Mouse (Mus musculus) CH12.LX (cell line): ENCODE data around the gene Cdkl4.

Experiments
- CTCF ChIP-seq, 2 experiments: IDR thresholded peaks in 1 of 2; conservative IDR thresholded peaks in 1 of 2; 2 replicates each; pipeline ENCODE4 v1.5.1; 2011 to 2012; ENCODE audit warnings: low read depth in 2 of 2, low read length in 2 of 2, improper control_type of control experiment in 1 of 2, inconsistent platforms in 1 of 2, mild to moderate bottlenecking in 1 of 2, moderate library complexity in 1 of 2
- EP300 ChIP-seq: IDR thresholded peaks from 2 replicates; pipeline ENCODE4 v1.6.1; 2011; ENCODE audit warnings: low read length, improper control_type of control experiment
- POLR2AphosphoS2 ChIP-seq: IDR thresholded peaks from 2 replicates; pipeline ENCODE4 v1.6.1; 2011; ENCODE audit warnings: low read depth, low read length, improper control_type of control experiment
- TCF12 ChIP-seq: IDR thresholded peaks from 2 replicates; pipeline ENCODE4 v1.6.1; 2014; ENCODE audit warnings: low read depth, mild to moderate bottlenecking, inconsistent platforms, low read length, improper control_type of control experiment

DNA sequence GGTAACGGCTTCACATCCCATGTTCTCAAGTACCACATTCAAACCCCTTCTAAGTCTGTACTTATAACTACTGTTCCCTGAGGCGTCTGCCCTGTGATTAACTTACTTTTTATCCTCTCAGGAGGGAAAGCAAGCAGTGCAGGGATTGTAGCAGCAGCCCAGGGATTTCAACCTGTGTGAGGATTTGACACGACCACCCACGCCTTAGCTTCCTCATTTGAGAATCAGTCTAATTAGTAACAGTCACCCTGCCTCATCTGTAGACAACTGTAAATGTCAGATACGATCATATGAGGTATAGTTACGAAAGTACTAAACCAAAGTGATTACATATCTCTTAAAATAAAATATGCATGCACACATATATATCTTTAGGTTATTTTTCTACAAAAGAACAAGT lies 81.4 kb downstream of the Cdkl4 start:
- no peak for TF ChIP-seq EP300
- no peak for TF ChIP-seq CTCF (conservative IDR thresholded peaks at IDR 0.05 in 1 of 2, IDR thresholded peaks at IDR 0.05 in 1 of 2; ENCODE audit: low read depth in 2 of 2, low read length in 2 of 2)
- no peak for TF ChIP-seq TCF12
- no peak for TF ChIP-seq POLR2AphosphoS2
